Mouse (Mus musculus) myocyte (in vitro differentiated cells): ENCODE data around the gene S100pbp.

ENCODE experiments used
- MAX ChIP-seq: IDR thresholded peaks from one replicate; pipeline ENCODE4 v1.6.1; 2011; ENCODE audit warnings: low read depth, mild to moderate bottlenecking, control low read depth
- MYOG ChIP-seq, 3 experiments: IDR thresholded peaks; one replicate each; pipeline ENCODE4 v1.6.1; 2011; ENCODE audit warnings: control low read depth in 2 of 3, low read depth in 2 of 3, mild to moderate bottlenecking in 2 of 3; ENCODE audit not compliant: insufficient read length in 2 of 3, control insufficient read depth in 1 of 3, insufficient read depth in 1 of 3
- POLR2A ChIP-seq: IDR thresholded peaks from one replicate; pipeline ENCODE4 v1.6.1; 2011; ENCODE audit warnings: low read depth, mild to moderate bottlenecking, control low read depth, moderate library complexity; ENCODE audit not compliant: insufficient read length
- POLR2AphosphoS2 ChIP-seq: IDR thresholded peaks from one replicate; pipeline ENCODE4 v1.6.1; 2011; ENCODE audit warnings: low read depth, control low read depth; ENCODE audit not compliant: insufficient read length
- SRF ChIP-seq: IDR thresholded peaks from one replicate; pipeline ENCODE4 v1.6.1; 2011; ENCODE audit warnings: low read depth; ENCODE audit not compliant: control insufficient read depth, insufficient read length
- TCF12 ChIP-seq: IDR thresholded peaks from one replicate; pipeline ENCODE4 v1.6.1; 2011; ENCODE audit warnings: mild to moderate bottlenecking, control low read depth; ENCODE audit not compliant: poor library complexity, insufficient read depth, severe bottlenecking
- TCF3 ChIP-seq: IDR thresholded peaks from one replicate; pipeline ENCODE4 v1.6.1; 2011; ENCODE audit warnings: low read depth, control low read depth; ENCODE audit not compliant: insufficient read length
- USF1 ChIP-seq: IDR thresholded peaks from one replicate; pipeline ENCODE4 v1.6.1; 2011; ENCODE audit warnings: low read depth, mild to moderate bottlenecking, control low read depth, moderate library complexity

DNA sequence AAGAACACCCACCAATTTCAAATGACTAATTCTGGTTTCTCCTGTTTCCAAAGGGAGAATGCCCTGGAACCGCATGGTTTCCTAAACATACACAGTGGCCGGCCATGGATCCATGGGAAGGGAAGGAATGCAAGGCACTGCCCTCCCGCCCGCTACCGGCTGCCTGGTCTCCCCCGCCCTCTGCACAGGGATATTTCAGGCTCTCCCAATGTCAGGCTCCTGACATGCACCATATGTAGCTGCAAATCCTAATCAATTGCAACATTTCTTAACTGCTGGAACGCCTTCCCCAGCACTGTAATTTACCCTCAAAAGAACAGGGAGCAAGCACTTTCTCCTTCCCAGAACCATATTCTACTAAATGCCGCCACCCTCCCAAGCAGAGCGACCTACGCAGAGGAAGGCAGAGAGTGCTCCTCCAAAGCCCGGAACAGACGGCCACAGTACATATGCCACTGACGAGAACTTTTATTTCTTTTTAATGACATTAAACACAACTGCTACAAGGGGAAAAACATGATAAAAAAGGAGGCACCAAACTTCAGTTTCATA is 41.9 kb downstream of the S100pbp start:
- TF ChIP-seq POLR2A (no peak), MAX (no peak), TCF3 (no peak), USF1 (no peak), SRF (no peak), TCF12 (no peak), MYOG (IDR thresholded peaks at IDR 0.05; ENCODE audit: control insufficient read depth in 1 of 3, insufficient read depth in 1 of 3, insufficient read length in 2 of 3, low read depth in 2 of 3) (no peak), POLR2AphosphoS2 (no peak)
